Mouse (Mus musculus) midbrain, embryonic 14.5 days (tissue): ENCODE results near the gene Gsg1l. TPM values are rescaled to one million over a fixed set of nuclear protein-coding genes. Genes with fewer than 3 reads are reported as not detected.

Experiments used
- ATAC-seq: fragments of 200-750 bp; cut with Nextera tagmentation; 2 replicates; pipeline ENCODE4 v1.8.0; 2017; ENCODE audit warnings: moderate number of reproducible peaks, moderate library complexity; ENCODE audit not compliant: low FRiP score, low TSS enrichment
- DNase-seq: peaks from one replicate; pipeline ENCODE4 v3.0.0-alpha.2; 2015
- H3K27ac ChIP-seq: fragments of 300-500 bp; sonication (generic); replicated peaks from 2 replicates; pipeline ENCODE4 v1.5.1; 2014; ENCODE audit warnings: mild to moderate bottlenecking, low read depth, low read length, moderate library complexity
- H3K27me3 ChIP-seq: fragments of 300-500 bp; sonication (generic); 2 replicates; pipeline ENCODE4 v1.6.1; 2014; ENCODE audit warnings: low read length, control low read depth, mixed read lengths; ENCODE audit not compliant: control insufficient read depth, insufficient read depth
- H3K36me3 ChIP-seq: fragments of 300-500 bp; sonication (generic); 2 replicates; pipeline ENCODE4 v1.6.1; 2014; ENCODE audit warnings: low read length, control low read depth; ENCODE audit not compliant: control insufficient read depth, insufficient read depth
- H3K4me1 ChIP-seq: fragments of 300-500 bp; sonication (generic); 2 replicates; pipeline ENCODE4 v1.6.1; 2014; ENCODE audit warnings: mild to moderate bottlenecking, antibody characterized with exemption, low read length, control low read depth; ENCODE audit not compliant: control insufficient read depth, insufficient read depth
- H3K4me2 ChIP-seq: fragments of 300-500 bp; sonication (generic); 2 replicates; pipeline ENCODE4 v1.6.1; 2014; ENCODE audit warnings: mild to moderate bottlenecking, low read length, moderate library complexity
- H3K4me3 ChIP-seq: fragments of 300-500 bp; sonication (generic); replicated peaks from 2 replicates; pipeline ENCODE4 v1.5.1; 2014; ENCODE audit warnings: low read depth, low read length
- H3K9ac ChIP-seq: fragments of 300-500 bp; sonication (generic); replicated peaks from 2 replicates; pipeline ENCODE4 v1.6.1; 2014; ENCODE audit warnings: mild to moderate bottlenecking, low read length, moderate library complexity
- H3K9me3 ChIP-seq: fragments of 300-500 bp; sonication (generic); 2 replicates; pipeline ENCODE4 v1.6.1; 2016; ENCODE audit warnings: low read length, control low read depth, mixed read lengths; ENCODE audit not compliant: control insufficient read depth
- WGBS: fragments of 180-500 bp; shearing (Covaris S2); extraction: QIAGEN DNeasy Blood & Tissue Kit; methylation state at CpG from one replicate; pipeline ENCODE4 v1.1.7; 2014; 5-methylcytosine and 5-hydroxymethylcytosine counted together
- polyA plus RNA-seq: library from polyadenylated mRNA; unstranded; fragments of >200 nt; fragmentation: Nextera tagmentation; extraction: Ambion mirVana; gene quantifications from 2 replicates; pipeline ENCODE4 v1.2.1, GENCODE M21; 2014

The Gsg1l gene
- polyA plus RNA-seq, 1 experiment from 2014 or later = 9.6 TPM

DNA sequence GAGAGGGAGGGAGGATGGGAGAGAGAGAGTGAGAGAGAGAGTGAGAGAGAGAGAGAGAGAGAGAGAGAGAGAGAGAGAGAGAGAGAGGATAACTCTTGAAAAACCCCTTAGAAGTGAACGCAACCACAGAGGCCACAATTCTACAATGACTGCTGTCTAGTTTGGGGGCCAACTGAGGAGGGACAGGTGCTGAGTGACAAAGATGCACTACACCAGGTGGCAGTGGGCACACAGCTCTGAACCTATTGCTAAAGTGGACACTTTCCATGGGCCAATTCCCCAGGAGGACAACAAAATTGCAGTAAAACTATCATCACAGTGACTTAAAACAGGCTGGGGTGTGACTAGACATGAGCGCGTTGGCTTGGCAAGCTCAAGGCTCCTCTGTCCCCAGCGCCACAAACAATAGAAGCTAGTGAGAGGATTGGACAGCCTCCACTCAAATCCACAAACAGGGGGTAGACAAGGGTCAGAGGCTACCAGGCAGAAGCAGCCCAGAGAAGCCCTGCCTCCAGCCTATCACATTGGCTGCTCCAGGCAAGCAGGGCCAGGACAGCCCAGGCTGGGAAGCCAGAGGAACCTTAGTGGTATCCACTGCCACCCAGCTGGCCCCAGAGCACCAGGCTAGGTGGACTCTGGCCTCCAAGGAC, 73.9 kb downstream of the Gsg1l start:
- Histone ChIP-seq H3K9ac (no peak overlapping the region), H3K27me3 (no peaks in the 10 kb centered on the region), H3K36me3 (no peaks in the 10 kb centered on the region), H3K4me3 (no peak overlapping the region), H3K9me3 (no peaks in the 10 kb centered on the region), H3K27ac (peak overlapping the region; percentile 27; the same call in 1 of the 2 replicates), H3K4me2 (no peak overlapping the region), H3K4me1 (peaks cover 26% of the 10 kb centered on the region)
- ATAC-seq (peak; percentile 57), DNase-seq (no peak)
- WGBS = 58% methylated on average over 4 of the region's 4 CpGs

GRCm38 (mm10) chr7:126007132-126007910, 74.9 kb downstream of the Gsg1l start:
- Histone ChIP-seq H3K27me3 (no peaks in the 10 kb centered on the region), H3K9ac (no peak overlapping the region), H3K4me3 (no peak overlapping the region), H3K36me3 (no peaks in the 10 kb centered on the region), H3K27ac (no peak overlapping the region), H3K4me2 (no peak overlapping the region), H3K9me3 (no peaks in the 10 kb centered on the region), H3K4me1 (peaks cover 24% of the 10 kb centered on the region)
- ATAC-seq = no peak
- WGBS = 76% methylated on average over 10 of the region's 10 CpGs
- no peak for DNase-seq

- H3K9ac ChIP-seq = no peak overlapping the region
- WGBS = 19% methylated on average over 5 of the region's 5 CpGs
- peaks cover 19% of the 10 kb centered on the region for H3K4me1 ChIP-seq
- H3K9me3 ChIP-seq = no peaks in the 10 kb centered on the region
- no peak overlapping the region for H3K4me3 ChIP-seq
- ATAC-seq (no peak), DNase-seq (peak; percentile 52)
- H3K27me3 ChIP-seq = no peaks in the 10 kb centered on the region
- no peak overlapping the region for H3K4me2 ChIP-seq
- peak overlapping the region; percentile 32; the same call in 1 of the 2 replicates for H3K27ac ChIP-seq
- no peaks in the 10 kb centered on the region for H3K36me3 ChIP-seq
Measured at GRCm38 (mm10) chr7:126005274-126005673, 76.9 kb downstream of the Gsg1l start.

- Histone ChIP-seq H3K27me3 (no peaks in the 10 kb centered on the region), H3K9ac (no peak overlapping the region), H3K4me1 (no peaks in the 10 kb centered on the region), H3K4me2 (no peak overlapping the region), H3K36me3 (no peaks in the 10 kb centered on the region), H3K4me3 (no peak overlapping the region), H3K9me3 (no peaks in the 10 kb centered on the region), H3K27ac (no peak overlapping the region)
- WGBS = 25% methylated on average over 5 of the region's 5 CpGs
- ATAC-seq (no peak), DNase-seq (no peak)
Measured at GRCm38 (mm10) chr7:126001683-126002082, 80.5 kb downstream of the Gsg1l start.

DNA sequence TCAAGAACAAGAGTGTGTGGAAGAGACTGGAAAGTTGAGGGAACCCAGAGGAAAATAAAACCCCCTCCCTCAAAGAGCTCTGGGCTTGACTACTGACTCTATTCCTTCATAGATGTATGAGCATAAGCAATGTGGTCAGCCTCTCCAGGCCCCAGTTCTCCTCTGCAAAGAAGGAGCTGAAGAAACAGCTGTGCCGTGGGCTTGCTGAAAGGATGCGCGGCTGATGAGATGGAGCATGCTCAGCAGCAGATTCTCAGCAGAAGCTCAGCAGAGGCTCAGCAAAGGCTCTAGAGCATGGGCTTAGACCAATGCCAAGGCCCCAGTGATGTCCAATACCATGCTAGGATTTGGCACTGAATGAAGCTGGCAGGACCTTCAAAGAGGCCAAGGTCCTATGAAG, 82.3 kb downstream of the Gsg1l start:
- no peaks in the 10 kb centered on the region for H3K4me1 ChIP-seq
- WGBS = 98% methylated on average over 3 of the region's 3 CpGs
- H3K4me3 ChIP-seq = no peak overlapping the region
- DNase-seq (no peak), ATAC-seq (no peak)
- H3K27ac ChIP-seq = no peak overlapping the region
- H3K27me3 ChIP-seq = no peaks in the 10 kb centered on the region
- no peaks in the 10 kb centered on the region; the same call in 1 of the 2 replicates for H3K9me3 ChIP-seq
- no peaks in the 10 kb centered on the region for H3K36me3 ChIP-seq
- H3K4me2 ChIP-seq = no peak overlapping the region
- no peak overlapping the region for H3K9ac ChIP-seq

- Histone ChIP-seq H3K9ac (no peak overlapping the region), H3K27me3 (no peaks in the 10 kb centered on the region), H3K36me3 (no peaks in the 10 kb centered on the region), H3K27ac (no peak overlapping the region), H3K4me1 (no peaks in the 10 kb centered on the region), H3K4me3 (no peak overlapping the region), H3K4me2 (no peak overlapping the region), H3K9me3 (no peaks in the 10 kb centered on the region; the same call in 1 of the 2 replicates)
- ATAC-seq = no peak
- DNase-seq = no peak
- 97% methylated on average over 1 of the region's 1 CpGs for WGBS
Measured at GRCm38 (mm10) chr7:125996151-125996550, 86.1 kb downstream of the Gsg1l start.

GRCm38 (mm10) chr7:125992356-125992891, 89.8 kb downstream of the Gsg1l start:
- 64% methylated on average over 6 of the region's 6 CpGs for WGBS
- H3K9me3 ChIP-seq = no peaks in the 10 kb centered on the region; the same call in 1 of the 2 replicates
- H3K36me3 ChIP-seq = no peaks in the 10 kb centered on the region
- H3K9ac ChIP-seq = no peak overlapping the region
- H3K4me2 ChIP-seq = no peak overlapping the region
- H3K4me1 ChIP-seq = no peaks in the 10 kb centered on the region
- H3K4me3 ChIP-seq = no peak overlapping the region
- no peak overlapping the region for H3K27ac ChIP-seq
- ATAC-seq (no peak), DNase-seq (no peak)
- H3K27me3 ChIP-seq = no peaks in the 10 kb centered on the region

DNA sequence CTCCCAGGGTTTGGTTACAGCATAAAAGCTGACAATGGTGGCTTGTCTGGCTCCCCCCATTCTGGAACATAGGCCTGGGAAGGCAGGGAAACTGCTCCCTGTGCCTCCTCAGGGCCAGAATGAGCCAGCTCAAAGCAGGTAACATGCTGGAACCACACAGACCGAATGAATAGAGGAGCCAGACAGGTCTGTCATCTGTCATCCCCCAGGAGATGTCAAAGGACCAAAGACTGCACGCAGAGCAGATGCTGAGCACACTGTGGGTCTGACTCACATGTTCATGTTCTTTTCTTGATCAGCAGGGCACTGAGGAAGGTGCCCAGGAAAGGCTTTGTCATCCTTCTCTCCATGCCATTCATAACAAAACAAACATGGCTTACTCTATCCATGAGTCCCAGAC, 90.4 kb downstream of the Gsg1l start:
- no peak overlapping the region for H3K4me2 ChIP-seq
- H3K4me1 ChIP-seq = no peaks in the 10 kb centered on the region
- H3K9me3 ChIP-seq = no peaks in the 10 kb centered on the region; the same call in 1 of the 2 replicates
- 42% methylated on average over 2 of the region's 2 CpGs for WGBS
- ATAC-seq = no peak
- DNase-seq = no peak
- H3K27me3 ChIP-seq = no peaks in the 10 kb centered on the region
- no peak overlapping the region for H3K4me3 ChIP-seq
- no peaks in the 10 kb centered on the region for H3K36me3 ChIP-seq
- no peak overlapping the region for H3K9ac ChIP-seq
- H3K27ac ChIP-seq = no peak overlapping the region
